Mouse (Mus musculus): ENCODE results near the gene Zfpm1. TPM values are rescaled to one million over a fixed set of nuclear protein-coding genes. Genes with fewer than 3 reads are reported as not detected.
A peak's percentile ranks its signal among the peaks of the same experiment; 100 is the strongest.

Zfpm1 gene
- polyA plus RNA-seq, 1 experiment, result 73.3 TPM

- Histone ChIP-seq H3K27me3 (ENCODE audit: control insufficient read depth, insufficient read depth, low read length) (no peaks in the 10 kb centered on the region), H3K4me3 (ENCODE audit: extremely low read depth, insufficient read depth, insufficient read length) (peak overlapping the region; percentile 61), H3K4me1 (ENCODE audit: control insufficient read depth, insufficient read depth, insufficient read length) (no peaks in the 10 kb centered on the region; the same call in 1 of the 2 replicates), H3K36me3 (ENCODE audit: control insufficient read depth, insufficient read depth, low read length) (peaks cover 3% of the 10 kb centered on the region), H3K27ac (ENCODE audit: insufficient read depth, low read length) (no peak overlapping the region)
- TF ChIP-seq POLR2A (IDR thresholded peaks at IDR 0.05; ENCODE audit: low read depth, low read length), result no peak
- WGBS, result 16% methylated on average over 13 of the region's 13 CpGs
- DNase-seq (ENCODE audit: low read depth in 1 of 2, low spot score in 2 of 2), result no peak
Observed at GRCm38 (mm10) chr8:122375751-122376364, 93.9 kb downstream of the Zfpm1 start.

- Histone ChIP-seq H3K4me3 (ENCODE audit: extremely low read depth, insufficient read depth, insufficient read length) (peak within 1 kb of the TSS; percentile 93), H3K36me3 (ENCODE audit: control insufficient read depth, insufficient read depth, low read length) (peaks cover 3% of the 10 kb centered on the region), H3K27me3 (ENCODE audit: control insufficient read depth, insufficient read depth, low read length) (no peaks in the 10 kb centered on the region), H3K4me1 (ENCODE audit: control insufficient read depth, insufficient read depth, insufficient read length) (no peaks in the 10 kb centered on the region; the same call in 1 of the 2 replicates), H3K27ac (ENCODE audit: insufficient read depth, low read length) (peak within 1 kb of the TSS; percentile 93)
- peak; percentile 95 to 99 for DNase-seq (ENCODE audit: low read depth in 1 of 2, low spot score in 2 of 2)
- TF ChIP-seq CTCF (IDR thresholded peaks at IDR 0.05; ENCODE audit: extremely low read depth, insufficient read depth, insufficient read length, insufficient replicate concordance) (0 out of 2 replicates have a peak, but pooled peaks have one; percentile 8), POLR2A (IDR thresholded peaks at IDR 0.05; ENCODE audit: low read depth, low read length) (peak; percentile 28; the same call in 1 of the 2 replicates)
- WGBS, result under 1% methylated on average over 98 of the region's 107 CpGs
Observed at GRCm38 (mm10) chr8:122376365-122377231, 94.7 kb downstream of the Zfpm1 start, which contains the start of gene Zc3h18. TSS of gene Zc3h18 (plus strand) at chr8:122376609.

DNA sequence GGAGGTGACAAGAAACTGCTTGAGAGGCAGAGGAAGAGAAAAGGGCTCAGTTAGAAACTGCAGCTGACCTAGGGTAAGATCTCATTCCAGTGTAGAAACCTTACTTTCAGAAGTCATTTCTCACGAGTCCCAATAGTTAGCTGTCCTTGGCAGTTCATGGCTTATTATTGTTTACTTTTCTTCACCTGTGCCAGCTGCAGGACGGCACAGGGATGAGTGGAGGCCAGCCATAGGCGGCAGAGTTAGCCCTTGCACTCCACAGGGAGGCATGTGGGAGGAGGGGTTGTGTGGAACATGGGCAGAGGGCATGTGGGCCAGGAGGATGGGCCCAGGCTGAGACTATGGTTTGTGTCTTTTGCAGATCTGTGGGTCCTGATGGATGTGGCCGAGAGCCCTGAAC, 101.1 kb downstream of the Zfpm1 start:
- 91% methylated on average over 4 of the region's 4 CpGs for WGBS
- Histone ChIP-seq H3K4me1 (ENCODE audit: control insufficient read depth, insufficient read depth, insufficient read length) (no peaks in the 10 kb centered on the region), H3K36me3 (ENCODE audit: control insufficient read depth, insufficient read depth, low read length) (peaks cover 26% of the 10 kb centered on the region), H3K4me3 (ENCODE audit: extremely low read depth, insufficient read depth, insufficient read length) (no peak overlapping the region), H3K27me3 (ENCODE audit: control insufficient read depth, insufficient read depth, low read length) (no peaks in the 10 kb centered on the region), H3K27ac (ENCODE audit: insufficient read depth, low read length) (no peak overlapping the region)
- TF ChIP-seq POLR2A (IDR thresholded peaks at IDR 0.05; ENCODE audit: low read depth, low read length), result no peak
- no peak for TF ChIP-seq CTCF (IDR thresholded peaks at IDR 0.05; ENCODE audit: extremely low read depth, insufficient read depth, insufficient read length, insufficient replicate concordance)
- DNase-seq (ENCODE audit: low read depth in 1 of 2, low spot score in 2 of 2), result no peak

Other genes with a start within 250 kb of the Zfpm1 start
- gene Trhr2, start 78.6 kb downstream of the Zfpm1 start, polyA plus RNA-seq (2012; rRNA removed), result 0.12 TPM in 1 of 2 replicates, not detected in the other
- gene Zc3h18, start 94.5 kb downstream of the Zfpm1 start, polyA plus RNA-seq (2012; rRNA removed), result 29.1 and 30.2 TPM in 2 replicates
- 0.28 TPM in 1 of 2 replicates, not detected in the other for gene Il17c, start 139.9 kb downstream of the Zfpm1 start, polyA plus RNA-seq (2012; rRNA removed)
- gene Cyba, start 150.8 kb downstream of the Zfpm1 start, polyA plus RNA-seq (2012; rRNA removed), result 751 and 823 TPM in 2 replicates
- gene Mvd, start 161.3 kb downstream of the Zfpm1 start, polyA plus RNA-seq (2012; rRNA removed), result 17.0 and 20.5 TPM in 2 replicates
- 3.9 and 6.0 TPM in 2 replicates for gene Snai3, start 178.6 kb downstream of the Zfpm1 start, polyA plus RNA-seq (2012; rRNA removed)
- 79.6 and 115 TPM in 2 replicates for gene Rnf166, start 193.9 kb downstream of the Zfpm1 start, polyA plus RNA-seq (2012; rRNA removed)
- 40.8 and 50.3 TPM in 2 replicates for gene Ctu2, start 194.0 kb downstream of the Zfpm1 start, polyA plus RNA-seq (2012; rRNA removed)